Mouse (Mus musculus) limb, embryonic 10.5 days (tissue): Measurements from ENCODE around the gene Col27a1. TPM values are rescaled to one million over a fixed set of nuclear protein-coding genes. Genes with fewer than 3 reads are reported as not detected.
A peak's percentile ranks its signal among the peaks of the same experiment; 100 is the strongest.

ENCODE experiments used
- DNase-seq: peaks from one replicate; pipeline ENCODE4 v3.0.0-alpha.2; 2017; ENCODE audit warnings: low spot score
- H3K27ac ChIP-seq: fragments of 300-500 bp; sonication (generic); 2 replicates; pipeline ENCODE4 v1.5.1; 2016; ENCODE audit warnings: mild to moderate bottlenecking
- H3K27me3 ChIP-seq: fragments of 300-500 bp; sonication (generic); 2 replicates; pipeline ENCODE4 v1.6.1; 2016; ENCODE audit warnings: low read depth, mild to moderate bottlenecking; ENCODE audit not compliant: poor library complexity, severe bottlenecking
- H3K36me3 ChIP-seq: fragments of 300-500 bp; sonication (generic); 2 replicates; pipeline ENCODE4 v1.6.1; 2016; ENCODE audit warnings: mild to moderate bottlenecking, moderate library complexity
- H3K4me1 ChIP-seq: fragments of 300-500 bp; sonication (generic); 2 replicates; pipeline ENCODE4 v1.6.1; 2016
- H3K4me3 ChIP-seq: fragments of 300-500 bp; sonication (generic); 2 replicates; pipeline ENCODE4 v1.5.1; 2016; ENCODE audit warnings: mild to moderate bottlenecking, moderate library complexity
- H3K9me3 ChIP-seq: fragments of 300-500 bp; sonication (generic); replicated peaks from 2 replicates; pipeline ENCODE4 v1.6.1; 2016; ENCODE audit warnings: mild to moderate bottlenecking
- WGBS: fragments of 180-500 bp; shearing (Covaris S2); methylation state at CpG from one replicate; pipeline ENCODE4 v1.1.7; 2016; 5-methylcytosine and 5-hydroxymethylcytosine counted together
- polyA plus RNA-seq: library from polyadenylated mRNA; unstranded; fragments of >200 nt; fragmentation: Nextera tagmentation; extraction: Ambion mirVana; gene quantifications from 2 replicates; pipeline ENCODE4 v1.2.1, GENCODE M21; 2016

Gene Col27a1
- polyA plus RNA-seq, 1 experiment from 2014 or later: 9.4 TPM

- 79% methylated on average over 1 of the region's 1 CpGs for WGBS
These were observed 62.8 kb downstream of the Col27a1 start for GRCm38 (mm10) chr4:63276571-63276970.

GRCm38 (mm10) chr4:63278821-63279220, 65.0 kb downstream of the Col27a1 start:
- H3K27me3 ChIP-seq: no peaks in the 10 kb centered on the region
- H3K4me1 ChIP-seq: no peaks in the 10 kb centered on the region
- no peak for DNase-seq
- H3K27ac ChIP-seq: no peak overlapping the region
- H3K4me3 ChIP-seq: no peak overlapping the region
- 93% methylated on average over 7 of the region's 7 CpGs for WGBS
- H3K36me3 ChIP-seq: peaks cover 51% of the 10 kb centered on the region
- no peaks in the 10 kb centered on the region for H3K9me3 ChIP-seq

More at GRCm38 (mm10) chr4:63276571-63276970, 62.8 kb downstream of the Col27a1 start:
- peaks cover 54% of the 10 kb centered on the region for H3K36me3 ChIP-seq
- DNase-seq: no peak
- no peaks in the 10 kb centered on the region for H3K4me1 ChIP-seq
- no peak overlapping the region for H3K27ac ChIP-seq
- no peaks in the 10 kb centered on the region for H3K9me3 ChIP-seq
- H3K4me3 ChIP-seq: no peak overlapping the region
- H3K27me3 ChIP-seq: no peaks in the 10 kb centered on the region

DNA sequence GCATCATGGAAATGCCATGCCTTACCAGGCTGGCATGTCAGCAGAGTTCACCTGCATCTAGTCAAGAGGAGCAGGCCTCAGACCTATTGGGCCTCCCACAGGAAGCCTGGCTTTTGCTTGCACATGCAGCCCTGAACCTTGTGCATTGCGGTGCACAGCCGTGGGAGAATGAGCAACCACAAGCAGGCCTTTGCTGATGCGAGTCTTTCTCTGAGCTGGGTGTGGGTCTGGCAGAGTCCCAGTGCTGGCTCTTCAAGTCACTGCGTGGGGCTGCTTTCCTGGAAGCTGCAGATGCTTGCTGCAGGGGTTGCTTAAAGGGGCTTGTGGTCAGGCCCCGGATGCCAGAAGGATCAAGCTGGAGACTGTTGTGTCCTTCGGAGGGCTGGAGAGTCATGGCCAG, 67.9 kb downstream of the Col27a1 start:
- H3K4me1 ChIP-seq: no peaks in the 10 kb centered on the region
- H3K4me3 ChIP-seq: no peak overlapping the region
- H3K27ac ChIP-seq: 0 out of 2 replicates have a peak overlapping the region, but pooled peaks have one; percentile 14
- 88% methylated on average over 6 of the region's 6 CpGs for WGBS
- DNase-seq: no peak
- no peaks in the 10 kb centered on the region for H3K27me3 ChIP-seq
- H3K36me3 ChIP-seq: peaks cover 67% of the 10 kb centered on the region
- no peaks in the 10 kb centered on the region for H3K9me3 ChIP-seq

- H3K27me3 ChIP-seq: no peaks in the 10 kb centered on the region
- peaks cover 75% of the 10 kb centered on the region for H3K36me3 ChIP-seq
- no peaks in the 10 kb centered on the region for H3K4me1 ChIP-seq
- 94% methylated on average over 5 of the region's 5 CpGs for WGBS
- no peaks in the 10 kb centered on the region for H3K9me3 ChIP-seq
- no peak overlapping the region for H3K27ac ChIP-seq
- H3K4me3 ChIP-seq: no peak overlapping the region
- DNase-seq: no peak
These were observed 69.5 kb downstream of the Col27a1 start for GRCm38 (mm10) chr4:63283319-63283718.

GRCm38 (mm10) chr4:63286034-63286433, 72.2 kb downstream of the Col27a1 start:
- 85% methylated on average over 4 of the region's 4 CpGs for WGBS
- Histone ChIP-seq H3K4me3 (no peak overlapping the region), H3K4me1 (peaks cover 18% of the 10 kb centered on the region), H3K9me3 (no peaks in the 10 kb centered on the region), H3K27me3 (no peaks in the 10 kb centered on the region), H3K27ac (no peak overlapping the region), H3K36me3 (peaks cover 70% of the 10 kb centered on the region)
- no peak for DNase-seq

GRCm38 (mm10) chr4:63288497-63288896, 74.7 kb downstream of the Col27a1 start:
- Histone ChIP-seq H3K27me3 (no peaks in the 10 kb centered on the region), H3K36me3 (peaks cover 65% of the 10 kb centered on the region), H3K4me1 (peaks cover 32% of the 10 kb centered on the region), H3K9me3 (no peaks in the 10 kb centered on the region), H3K27ac (no peak overlapping the region), H3K4me3 (no peak overlapping the region)
- WGBS: 94% methylated on average over 5 of the region's 5 CpGs
- no peak for DNase-seq

GRCm38 (mm10) chr4:63290081-63290480, 76.3 kb downstream of the Col27a1 start:
- peaks cover 32% of the 10 kb centered on the region for H3K4me1 ChIP-seq
- no peak overlapping the region for H3K4me3 ChIP-seq
- DNase-seq: no peak
- H3K9me3 ChIP-seq: no peaks in the 10 kb centered on the region
- no peaks in the 10 kb centered on the region for H3K27me3 ChIP-seq
- H3K27ac ChIP-seq: peak overlapping the region; percentile 4; the same call in 1 of the 2 replicates
- H3K36me3 ChIP-seq: peaks cover 65% of the 10 kb centered on the region
- 92% methylated on average over 2 of the region's 2 CpGs for WGBS

- Histone ChIP-seq H3K27me3 (no peaks in the 10 kb centered on the region), H3K36me3 (peaks cover 59% of the 10 kb centered on the region), H3K4me1 (peaks cover 32% of the 10 kb centered on the region), H3K9me3 (no peaks in the 10 kb centered on the region), H3K4me3 (no peak overlapping the region), H3K27ac (peak overlapping the region; percentile 4)
- WGBS: 53% methylated on average over 7 of the region's 7 CpGs
- peak; percentile 55 for DNase-seq
These were observed 77.3 kb downstream of the Col27a1 start for GRCm38 (mm10) chr4:63291075-63291474.

GRCm38 (mm10) chr4:63291658-63292057, 77.9 kb downstream of the Col27a1 start:
- Histone ChIP-seq H3K27ac (peak overlapping the region; percentile 3; the same call in 1 of the 2 replicates), H3K4me1 (peaks cover 32% of the 10 kb centered on the region), H3K9me3 (no peaks in the 10 kb centered on the region), H3K27me3 (no peaks in the 10 kb centered on the region), H3K36me3 (peaks cover 53% of the 10 kb centered on the region), H3K4me3 (no peak overlapping the region)
- DNase-seq: no peak
- WGBS: 92% methylated on average over 4 of the region's 4 CpGs

DNA sequence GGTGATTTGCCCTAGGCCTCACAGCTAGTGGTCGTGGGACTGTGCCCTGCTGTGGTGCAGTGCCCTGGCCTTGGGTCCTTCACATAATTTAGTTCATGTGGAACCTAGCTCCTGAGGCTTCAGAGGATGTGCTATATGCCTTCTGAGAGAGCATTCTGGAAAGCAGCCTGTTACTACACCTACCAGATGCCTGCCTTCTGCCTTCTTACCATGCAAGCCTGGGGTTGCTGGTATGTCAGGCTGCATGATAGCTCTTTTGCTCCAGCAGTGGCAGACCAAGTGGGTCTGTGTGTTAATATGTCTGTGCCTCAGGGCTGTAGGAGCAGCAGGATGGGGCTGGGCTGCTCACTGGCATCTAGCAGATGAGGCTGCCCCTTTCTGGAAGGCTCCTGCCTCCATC, 81.8 kb downstream of the Col27a1 start:
- Histone ChIP-seq H3K27ac (no peak overlapping the region), H3K4me3 (no peak overlapping the region), H3K9me3 (no peaks in the 10 kb centered on the region), H3K36me3 (peaks cover 48% of the 10 kb centered on the region), H3K4me1 (peaks cover 18% of the 10 kb centered on the region), H3K27me3 (no peaks in the 10 kb centered on the region)
- DNase-seq: no peak
- 79% methylated on average over 1 of the region's 1 CpGs for WGBS

DNA sequence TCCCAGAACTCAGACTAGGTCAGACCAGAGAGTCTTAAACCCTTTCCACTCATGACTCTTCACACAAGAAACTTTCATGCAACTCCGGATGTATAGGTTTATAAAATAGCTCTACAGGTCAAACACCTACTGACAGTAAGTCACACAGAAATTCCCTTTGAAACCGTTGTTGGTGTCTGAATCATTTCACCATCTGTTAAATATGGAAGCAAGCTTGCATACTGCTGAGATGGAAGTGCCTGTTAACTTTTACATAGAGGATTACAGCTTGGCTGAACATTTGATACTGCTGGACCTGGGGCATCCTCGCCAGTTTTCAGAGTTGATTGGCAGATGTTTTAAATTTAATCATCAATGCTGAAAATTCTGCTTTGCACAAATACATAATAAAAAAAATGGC, 82.5 kb downstream of the Col27a1 start:
- 87% methylated on average over 3 of the region's 3 CpGs for WGBS
- Histone ChIP-seq H3K27me3 (no peaks in the 10 kb centered on the region), H3K4me1 (peaks cover 11% of the 10 kb centered on the region), H3K9me3 (no peaks in the 10 kb centered on the region), H3K27ac (no peak overlapping the region), H3K4me3 (no peak overlapping the region), H3K36me3 (peaks cover 48% of the 10 kb centered on the region)
- no peak for DNase-seq

DNA sequence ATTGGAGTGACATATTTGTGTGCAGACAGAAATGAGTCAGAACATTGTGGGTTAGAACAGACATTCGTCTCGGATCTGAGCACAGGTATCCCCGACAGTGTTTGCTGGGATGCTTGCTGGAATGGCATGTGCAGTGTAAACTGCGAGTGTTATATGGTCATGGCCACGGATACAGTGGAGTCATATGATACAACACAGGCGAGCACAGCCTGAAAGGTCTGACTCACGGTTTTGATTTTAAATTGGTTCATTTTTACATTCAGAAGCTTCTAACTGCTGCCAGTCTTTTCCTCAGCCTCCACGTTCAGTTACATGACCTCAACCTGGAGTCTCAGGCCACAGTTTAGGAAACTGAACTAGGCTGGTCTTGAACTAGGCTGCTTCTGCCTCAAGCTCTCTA, 83.1 kb downstream of the Col27a1 start:
- no peaks in the 10 kb centered on the region for H3K9me3 ChIP-seq
- H3K4me1 ChIP-seq: 0 out of 2 replicates have a peak, but pooled peaks cover 6% of the 10 kb centered on the region
- no peak for DNase-seq
- H3K27me3 ChIP-seq: no peaks in the 10 kb centered on the region
- no peak overlapping the region for H3K27ac ChIP-seq
- H3K36me3 ChIP-seq: peaks cover 43% of the 10 kb centered on the region
- WGBS: 87% methylated on average over 8 of the region's 8 CpGs
- no peak overlapping the region for H3K4me3 ChIP-seq

GRCm38 (mm10) chr4:63298191-63298590, 84.4 kb downstream of the Col27a1 start:
- H3K9me3 ChIP-seq: no peaks in the 10 kb centered on the region
- peaks cover 45% of the 10 kb centered on the region for H3K36me3 ChIP-seq
- no peaks in the 10 kb centered on the region for H3K27me3 ChIP-seq
- WGBS: 93% methylated on average over 8 of the region's 8 CpGs
- no peak for DNase-seq
- 0 out of 2 replicates have a peak, but pooled peaks cover 1% of the 10 kb centered on the region for H3K4me1 ChIP-seq
- no peak overlapping the region for H3K27ac ChIP-seq
- no peak overlapping the region for H3K4me3 ChIP-seq

DNA sequence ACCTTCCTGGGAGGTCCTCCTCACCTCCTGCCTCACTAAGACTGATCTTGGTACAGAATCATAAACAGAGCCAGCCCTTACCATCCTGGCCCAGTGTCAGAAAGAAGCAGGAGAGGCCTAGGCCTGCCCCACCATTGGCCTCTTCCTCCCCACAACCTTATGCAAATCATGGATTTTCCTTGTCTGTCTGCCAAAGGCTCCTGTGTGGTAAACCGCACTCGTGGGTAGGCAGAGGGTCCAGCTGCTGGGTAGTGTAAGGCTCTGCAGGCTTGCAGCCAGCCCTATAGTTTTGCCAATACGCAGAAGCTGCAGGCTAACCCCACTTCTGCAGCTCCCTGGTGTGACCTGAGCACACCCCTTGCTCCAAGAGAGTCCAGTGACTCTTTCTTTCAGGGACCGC, 88.8 kb downstream of the Col27a1 start:
- Histone ChIP-seq H3K4me1 (no peaks in the 10 kb centered on the region), H3K27me3 (no peaks in the 10 kb centered on the region), H3K4me3 (no peak overlapping the region), H3K36me3 (peaks cover 21% of the 10 kb centered on the region), H3K9me3 (no peaks in the 10 kb centered on the region), H3K27ac (peak overlapping the region; percentile 33; the same call in 1 of the 2 replicates)
- WGBS: 61% methylated on average over 4 of the region's 4 CpGs
- no peak for DNase-seq
